Mouse (Mus musculus) layer of hippocampus, adult 6 months (tissue): ENCODE results near the gene Fam217b. TPM values are rescaled to one million over a fixed set of nuclear protein-coding genes. Genes with fewer than 3 reads are reported as not detected.

Experiments
- long read RNA-seq, 2 experiments: library from polyadenylated mRNA; unstranded; transcript quantifications; one replicate each; pipeline ENCODE4 v2.0.0; 2019 to 2020
- polyA plus RNA-seq: library from polyadenylated mRNA; unstranded; fragments of <200 nt; fragmentation: Nextera tagmentation; gene quantifications from 2 replicates; pipeline ENCODE4 v1.2.3, GENCODE M21; 2021

The Fam217b gene
- 10.6 and 13.8 TPM in 2 replicates for polyA plus RNA-seq
- long read RNA-seq, experiment 1, full-length matches to known transcripts: 10 of 19 reads
- long read RNA-seq, experiment 1, partial matches to known transcripts: 1 of 19 reads
- long read RNA-seq, experiment 1, other reads (novel, unspliced or antisense): 8 of 19 reads
- long read RNA-seq, experiment 2, full-length matches to known transcripts: 109 of 126 reads
- long read RNA-seq, experiment 2, partial matches to known transcripts: 1 of 126 reads
- long read RNA-seq, experiment 2, other reads (novel, unspliced or antisense): 16 of 126 reads

DNA sequence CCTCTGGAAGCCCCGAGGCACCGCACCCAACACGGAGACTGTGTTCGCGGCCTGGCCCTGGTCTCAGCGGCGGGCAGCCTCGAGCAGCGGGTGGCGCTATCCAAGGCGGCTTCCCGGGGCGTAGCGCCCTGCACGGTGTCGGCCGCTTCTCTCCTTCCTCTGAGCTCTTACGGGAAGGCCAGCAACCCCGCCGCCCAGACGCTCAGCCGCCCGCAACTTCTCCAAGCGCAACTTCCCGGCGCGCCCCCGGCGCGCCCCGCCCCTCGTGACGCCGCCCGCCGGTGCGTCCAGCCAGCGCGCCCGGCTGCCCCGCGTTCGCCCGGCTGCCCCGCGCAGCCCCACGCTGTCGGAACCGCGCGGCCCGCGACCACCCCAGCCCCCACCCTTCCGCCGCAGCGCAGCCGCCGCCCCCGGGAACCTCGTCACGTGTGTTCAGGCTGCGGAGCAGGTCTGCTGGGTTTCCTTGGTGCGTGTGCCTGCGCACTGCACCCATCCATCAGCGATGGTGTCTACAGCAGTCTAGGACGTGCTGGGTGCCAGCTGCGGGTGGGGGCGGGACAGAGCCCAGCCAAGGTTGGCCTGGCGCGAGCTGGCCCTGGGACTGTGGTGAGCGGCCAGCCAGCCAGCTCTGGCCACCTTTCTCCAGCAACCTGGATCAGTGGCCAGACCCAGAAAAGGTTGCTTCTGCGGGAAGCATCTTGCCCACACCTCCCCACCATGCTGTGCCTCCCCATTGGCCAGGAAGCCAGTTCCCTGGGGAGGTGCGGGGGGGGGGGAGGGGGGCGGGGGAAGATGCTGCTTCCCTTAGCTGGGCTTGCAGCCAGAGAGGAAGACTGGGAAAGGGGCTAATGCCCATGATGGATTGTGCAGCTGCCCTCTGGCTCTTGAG lies at the start of gene Fam217b, which contains the start of gene Ppp1r3d:
Gene Fam217b (plus strand): TSS at position 264 of the 889 bp plus-strand sequence.
Gene Ppp1r3d (minus strand): TSS at position 212 of the 889 bp plus-strand sequence.

GRCm38 (mm10) chr2:178407053-178407815 lies 7.1 kb upstream of the Fam217b start, which contains the start of gene Sycp2:
Gene Sycp2, minus strand, starts transcription at chr2:178407685.

DNA sequence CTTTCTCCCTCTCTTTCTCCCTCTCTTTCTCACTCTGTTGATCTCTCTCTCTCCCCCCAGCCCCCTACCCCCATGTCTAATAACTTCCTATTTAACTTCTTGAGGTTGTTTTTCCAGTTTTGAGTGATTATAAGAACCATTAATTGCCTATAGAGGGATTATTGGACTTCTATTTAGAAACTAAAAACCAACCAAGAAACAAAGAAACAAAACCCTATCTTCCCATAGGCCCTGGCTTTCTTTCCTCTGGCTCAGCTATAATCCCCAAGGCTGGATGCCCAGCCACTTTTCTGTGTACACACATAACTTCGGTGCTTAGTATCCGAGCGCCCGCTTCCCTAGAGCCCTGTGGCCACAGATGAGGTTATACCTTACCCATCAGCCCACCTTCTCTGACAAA lies 15.9 kb downstream of the Fam217b start, which contains the start of gene Cdh26:
Gene Cdh26 (plus strand): TSS at position 301 of the 400 bp plus-strand sequence.

Other genes starting within 250 kb of the Fam217b start
- gene Sycp2, start 6.8 kb upstream of the Fam217b start, polyA plus RNA-seq: 0.04 TPM in 1 of 2 replicates, not detected in the other
- 2.8 and 3.3 TPM in 2 replicates for gene Ppp1r3d, start 52 bp upstream of the Fam217b start, polyA plus RNA-seq
- gene Cdh26, start 16.0 kb downstream of the Fam217b start, polyA plus RNA-seq: 0.45 and 0.53 TPM in 2 replicates